Mouse (Mus musculus) left cerebral cortex, adult 8-10 months (tissue): ENCODE measurements around the gene Tspyl1. TPM values are rescaled to one million over a fixed set of nuclear protein-coding genes. Genes with fewer than 3 reads are reported as not detected.

Experiments
- DNase-seq, 2 experiments: peaks; one replicate each; pipeline ENCODE4 v3.0.0; 2022; ENCODE audit warnings: low spot score in 2 of 2
- total RNA-seq, 4 experiments: library from RNA; stranded (reverse); gene quantifications; 2 replicates each; pipeline ENCODE4 v1.2.4; 2022

The Tspyl1 gene
- total RNA-seq, 4 experiments from 2014 or later: 159 to 186 (median 174) TPM

DNA sequence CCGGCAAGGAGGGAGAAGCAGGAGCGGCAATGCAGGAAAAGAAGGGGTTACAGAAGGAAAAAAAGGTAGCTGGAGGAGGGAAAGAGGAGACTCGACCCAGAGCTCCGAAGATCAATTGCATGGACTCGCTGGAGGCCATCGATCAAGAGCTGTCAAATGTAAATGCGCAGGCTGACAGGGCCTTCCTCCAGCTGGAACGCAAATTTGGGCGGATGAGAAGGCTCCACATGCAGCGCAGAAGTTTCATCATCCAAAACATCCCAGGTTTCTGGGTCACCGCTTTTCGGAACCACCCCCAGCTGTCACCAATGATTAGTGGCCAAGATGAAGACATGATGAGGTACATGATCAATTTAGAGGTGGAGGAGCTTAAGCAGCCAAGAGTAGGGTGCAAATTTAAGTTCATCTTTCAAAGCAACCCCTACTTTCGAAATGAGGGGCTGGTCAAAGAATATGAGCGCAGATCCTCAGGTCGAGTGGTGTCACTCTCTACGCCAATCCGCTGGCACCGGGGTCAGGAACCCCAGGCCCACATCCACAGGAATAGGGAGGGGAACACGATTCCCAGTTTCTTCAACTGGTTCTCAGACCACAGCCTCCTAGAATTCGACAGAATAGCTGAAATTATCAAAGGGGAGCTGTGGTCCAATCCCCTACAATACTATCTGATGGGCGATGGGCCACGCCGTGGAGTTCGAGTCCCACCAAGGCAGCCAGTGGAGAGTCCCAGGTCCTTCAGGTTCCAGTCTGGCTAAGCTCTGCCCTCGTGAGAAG, 16.2 kb downstream of the Tspyl1 start:
- DNase-seq: no peak

DNA sequence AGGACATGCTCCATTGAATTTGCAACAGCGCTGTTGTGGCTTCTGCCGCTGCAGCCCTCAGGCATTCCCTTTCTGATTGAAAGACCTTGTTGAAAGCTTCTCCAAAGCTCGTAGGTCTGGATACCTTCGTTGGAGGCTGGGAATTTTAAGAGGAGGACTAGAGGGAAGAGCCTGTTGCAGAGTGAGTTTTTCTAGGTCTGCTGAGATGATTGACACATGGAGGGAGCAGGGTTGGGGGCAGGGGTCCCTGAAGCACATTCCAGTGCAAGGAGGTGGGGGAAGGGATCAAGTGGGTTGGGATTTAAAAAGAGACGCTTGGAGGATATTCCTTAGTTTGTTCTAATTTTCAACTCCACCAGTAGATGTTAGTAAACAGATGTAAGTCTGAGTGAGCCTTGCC, 18.4 kb downstream of the Tspyl1 start:
- DNase-seq: no peak

DNA sequence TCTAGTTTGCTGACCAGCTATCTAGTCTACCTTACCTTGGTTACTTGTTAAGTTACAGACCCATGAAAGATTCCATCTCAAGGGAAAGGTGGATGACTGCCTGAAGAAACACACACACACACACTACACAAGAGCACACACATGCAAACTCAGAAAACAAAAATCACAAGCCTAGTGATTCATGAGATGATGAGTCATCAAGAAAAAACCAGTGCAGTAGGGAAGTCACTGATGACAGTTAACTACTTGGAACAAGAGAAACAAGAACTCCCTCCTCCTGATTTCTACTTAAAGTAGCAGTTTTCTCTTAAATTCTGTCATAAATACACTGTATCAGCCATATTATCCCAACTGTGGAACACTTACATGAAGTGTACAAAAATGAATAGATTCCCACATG, 25.1 kb downstream of the Tspyl1 start:
- DNase-seq: no peak

DNA sequence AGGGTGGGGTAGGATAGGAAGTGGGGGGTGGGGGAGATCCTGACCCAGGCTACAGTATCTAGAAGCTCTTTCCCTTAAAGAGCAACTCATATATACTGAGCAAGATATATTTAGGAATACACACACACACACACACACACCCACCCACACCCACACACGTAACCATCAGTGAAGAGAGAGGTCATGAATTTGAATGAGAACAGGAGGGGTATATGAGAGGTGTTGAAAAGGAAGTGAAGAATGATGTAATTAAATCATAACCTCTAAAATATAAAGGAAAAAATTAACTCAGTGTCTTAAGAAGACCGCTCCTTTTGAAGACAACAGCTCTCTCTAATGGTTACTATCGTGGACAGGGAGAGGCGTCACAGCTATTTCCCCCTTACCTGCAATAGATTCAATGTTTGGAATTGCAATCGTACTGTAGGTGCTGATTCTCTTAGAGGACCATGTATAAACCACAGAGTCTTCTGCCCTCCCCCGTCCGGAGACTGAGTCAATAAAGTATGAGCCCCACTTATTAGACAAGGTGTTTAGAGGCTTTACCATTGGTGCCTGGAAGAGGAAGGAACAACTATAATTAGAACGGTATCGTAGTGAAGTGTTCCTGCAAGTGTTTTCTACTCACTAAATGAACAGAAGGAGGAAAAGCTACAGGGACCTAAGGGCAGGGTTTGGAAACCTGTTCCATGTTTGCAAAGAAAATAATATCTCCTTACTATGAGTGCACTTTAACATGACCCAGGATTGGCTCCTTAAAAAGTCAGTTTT, 28.1 kb downstream of the Tspyl1 start:
- DNase-seq: no peak

DNA sequence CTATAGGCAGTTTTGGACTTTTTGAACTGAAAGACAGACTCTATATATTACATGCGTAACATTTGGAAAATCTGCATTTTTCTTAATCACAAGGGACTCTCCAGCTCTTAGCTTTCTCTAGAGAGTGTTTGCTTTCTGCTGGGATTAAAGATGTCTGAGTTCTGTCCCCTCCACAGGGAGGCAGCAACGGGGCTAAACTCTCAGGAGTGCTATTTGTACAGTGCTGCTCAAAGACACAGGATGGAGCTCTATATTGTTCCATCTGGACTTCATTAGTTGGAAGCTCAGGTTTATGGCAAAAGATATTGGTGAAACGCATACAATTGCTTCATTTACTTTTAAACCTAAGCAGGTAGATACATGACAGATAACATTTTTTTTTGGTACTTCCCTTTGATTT, 30.5 kb downstream of the Tspyl1 start:
- no peak for DNase-seq

DNA sequence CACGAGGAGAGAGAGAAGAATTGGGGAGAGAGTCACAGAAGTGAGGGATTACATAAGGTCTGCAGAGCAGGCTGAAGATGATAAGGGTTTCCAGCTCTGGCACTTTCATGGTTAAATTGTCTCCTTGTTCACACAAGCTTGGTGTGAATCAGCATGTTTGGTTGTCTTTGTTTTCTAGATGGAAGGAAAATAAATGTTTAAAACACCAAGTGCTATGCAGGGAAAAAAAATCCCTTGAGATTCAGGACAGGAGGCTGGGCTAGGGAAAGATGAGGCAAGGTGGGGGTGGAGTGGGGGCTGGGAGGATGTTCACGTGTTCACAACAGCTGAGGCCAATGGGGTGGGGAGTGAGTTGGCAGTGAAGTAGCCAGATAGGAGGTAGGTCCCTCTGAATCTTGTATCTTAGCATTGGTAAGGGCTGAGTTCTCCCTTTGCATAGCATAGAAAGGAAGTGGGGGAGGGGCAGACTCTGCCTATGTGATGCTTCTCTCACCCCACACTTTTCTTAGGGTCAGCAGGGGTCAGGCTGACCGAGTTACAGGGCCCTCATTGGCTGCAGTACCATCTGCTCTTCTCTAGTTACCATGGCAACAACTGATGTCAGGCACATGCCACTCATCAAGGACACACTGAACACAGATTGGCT, 34.7 kb downstream of the Tspyl1 start:
- peak; percentile 51 to 83 for DNase-seq

DNA sequence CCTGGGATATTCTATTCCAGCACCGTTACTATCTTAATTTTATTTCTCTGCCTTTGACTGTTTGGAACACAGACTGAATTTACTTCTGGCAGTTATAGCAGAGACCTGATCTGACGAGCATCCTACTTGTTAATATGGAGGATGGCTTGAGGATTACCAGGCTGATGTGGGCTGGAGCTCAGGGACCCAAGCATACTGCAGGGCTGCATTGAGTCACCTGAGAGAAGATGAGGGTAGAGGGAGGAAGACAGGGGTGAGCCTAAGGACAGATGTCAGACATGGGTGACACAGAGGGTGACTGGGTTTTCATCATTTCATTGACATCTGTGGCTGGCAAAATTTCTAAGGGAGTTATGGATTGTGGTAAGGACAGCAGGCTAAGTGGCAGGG, 35.2 kb downstream of the Tspyl1 start:
- DNase-seq: peak in 1 of 2 experiments; percentile 10

DNA sequence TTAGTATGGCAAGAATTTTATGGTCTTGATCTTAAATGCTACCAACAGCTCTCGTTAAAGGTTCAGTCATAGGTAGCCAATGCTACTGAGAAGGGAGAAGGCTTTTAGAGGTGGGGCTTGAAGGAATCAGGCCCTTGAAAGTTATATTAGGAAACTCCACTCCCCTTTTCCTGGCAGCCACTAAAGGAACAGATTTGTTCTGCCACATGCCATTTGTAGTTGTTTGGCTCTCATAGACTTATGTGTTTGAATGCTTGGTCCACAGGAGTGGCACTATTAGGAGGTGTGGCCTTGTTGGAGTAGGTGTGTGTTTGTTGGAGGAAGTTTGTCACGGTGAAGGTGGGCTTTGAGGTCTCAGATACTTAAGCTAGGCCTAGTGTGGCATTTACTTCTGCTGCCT, 38.8 kb downstream of the Tspyl1 start:
- no peak for DNase-seq

DNA sequence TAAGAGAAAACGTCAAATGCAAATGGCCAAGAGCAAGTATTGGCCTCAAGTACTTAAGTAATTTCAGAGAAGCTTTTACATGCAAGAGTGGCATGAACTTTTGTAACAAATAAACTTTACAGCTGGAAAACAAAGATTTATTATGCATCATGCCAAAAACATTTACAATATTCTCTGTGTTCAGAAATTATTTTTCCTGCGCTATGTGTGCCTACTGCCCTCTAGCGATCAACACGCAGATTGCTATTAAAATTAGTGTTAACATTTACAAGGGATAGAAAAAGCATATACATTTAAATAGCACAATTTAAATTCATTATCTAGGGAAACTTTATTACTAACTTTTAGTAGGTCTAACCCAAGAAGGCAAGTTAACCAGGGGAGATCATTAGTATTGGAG, 44.7 kb downstream of the Tspyl1 start:
- DNase-seq: no peak

DNA sequence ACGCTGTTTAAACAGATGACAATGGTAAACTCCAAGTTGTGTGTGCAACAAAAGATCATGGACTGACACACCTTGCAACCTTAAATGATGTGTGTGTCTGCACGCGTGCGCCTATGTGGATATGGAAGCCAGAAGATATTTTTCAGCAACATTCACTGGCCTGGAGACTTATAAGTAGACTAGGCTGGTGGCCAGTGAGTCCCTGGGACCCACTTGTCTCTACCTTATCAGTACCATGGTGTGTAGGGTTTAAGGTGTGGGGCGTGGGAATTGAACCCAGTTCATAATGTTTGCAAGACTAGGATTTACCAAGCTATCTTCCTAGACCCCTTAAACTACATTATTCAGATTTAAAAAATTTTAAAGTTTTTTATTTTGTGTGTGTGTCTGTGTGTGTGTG, 45.2 kb downstream of the Tspyl1 start:
- no peak for DNase-seq

DNA sequence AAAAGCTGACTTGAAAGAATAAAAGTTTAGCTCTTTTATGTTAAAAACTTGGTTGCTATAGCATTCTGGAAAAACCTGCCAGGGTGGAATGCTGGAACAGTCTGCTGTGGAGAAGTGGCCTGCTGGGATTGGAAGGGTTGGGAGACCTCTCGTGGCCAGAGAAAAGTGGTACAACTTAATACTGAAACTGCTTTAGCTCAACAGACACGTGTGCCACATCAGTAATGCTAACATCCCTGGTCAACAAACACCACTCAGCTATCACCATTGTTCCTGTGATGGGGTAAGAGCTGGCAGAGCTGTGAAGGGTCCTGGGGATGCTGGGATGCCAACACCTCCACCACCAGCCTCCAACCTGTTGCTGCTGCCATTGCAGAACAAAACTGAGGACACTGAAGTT, 46.3 kb downstream of the Tspyl1 start:
- no peak for DNase-seq

Other genes with a start within 250 kb of the Tspyl1 start
- under 1 TPM in 3 of 4 experiments, not detected in 1; 0.34 to 0.71 (median 0.53) TPM for gene Trappc3l, start 244.6 kb upstream of the Tspyl1 start, total RNA-seq
- gene Calhm4, start 237.9 kb upstream of the Tspyl1 start, total RNA-seq: not detected
- gene Calhm5, start 185.7 kb upstream of the Tspyl1 start, total RNA-seq: 1 to 10 TPM; 1.8 to 2.8 (median 2.2) TPM
- gene Calhm6, start 154.2 kb upstream of the Tspyl1 start, total RNA-seq: under 1 TPM; 0.34 to 0.84 (median 0.71) TPM
- 10 to 100 TPM in 1 of 4 experiments, 1 to 10 TPM in 3; 5.6 to 10.4 (median 7.9) TPM for gene Dse, start 74.5 kb upstream of the Tspyl1 start, total RNA-seq
- gene Tspyl4, start 15.3 kb downstream of the Tspyl1 start, total RNA-seq: 100 to 1,000 TPM; 388 to 444 (median 418) TPM
- under 1 TPM; 0.14 to 0.28 (median 0.24) TPM for gene Col10a1, start 107.8 kb downstream of the Tspyl1 start, total RNA-seq
- gene Nt5dc1, start 136.4 kb downstream of the Tspyl1 start, total RNA-seq: 1 to 10 TPM; 2.6 to 4.4 (median 4.1) TPM
- gene Frk, start 201.2 kb downstream of the Tspyl1 start, total RNA-seq: 1 to 10 TPM in 1 of 4 experiments, under 1 TPM in 3; 0.30 to 2.6 (median 0.63) TPM